Mouse (Mus musculus): ENCODE results near the gene Grb10.

DNA sequence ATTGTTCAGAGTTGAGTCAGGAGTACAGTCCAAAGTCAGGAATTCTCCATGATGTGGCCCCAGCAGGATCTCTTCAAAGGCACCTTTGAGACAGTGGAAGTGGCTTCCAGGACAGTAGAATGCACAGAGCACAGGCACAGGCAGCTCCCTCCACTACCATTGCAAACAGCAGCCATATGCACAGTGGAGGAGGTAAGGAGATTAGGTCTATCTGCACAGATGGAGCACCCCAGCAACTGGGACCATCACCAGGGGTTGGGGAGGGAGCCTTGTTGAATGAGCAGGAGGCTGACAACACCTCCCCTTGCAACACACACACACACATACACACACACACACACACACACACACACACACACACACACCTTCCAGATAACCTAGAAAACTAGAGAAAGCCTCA lies 146.7 kb downstream of the Grb10 start:
- TF ChIP-seq CTCF (conservative IDR thresholded peaks at IDR 0.05; ENCODE audit: insufficient read depth, insufficient read length, low read depth, low read length): no peak
- no peak for TF ChIP-seq POLR2A (IDR thresholded peaks at IDR 0.05; ENCODE audit: low read depth, low read length)

All from kidney, adult 2 months (tissue).